Mouse (Mus musculus) G1E (cell line): ENCODE measurements around the gene Mroh2a.

ENCODE experiments used
- CTCF ChIP-seq: IDR thresholded peaks from 2 replicates; pipeline ENCODE4 v1.5.1; 2012; ENCODE audit warnings: low read depth, low read length, inconsistent platforms, mixed read lengths
- GATA1 ChIP-seq: IDR thresholded peaks from 2 replicates; pipeline ENCODE4 v1.6.1; 2012; ENCODE audit warnings: borderline replicate concordance, low read length, inconsistent platforms, mixed read lengths
- TAL1 ChIP-seq: conservative IDR thresholded peaks from 2 replicates; pipeline ENCODE4 v1.6.1; 2012; ENCODE audit warnings: low read depth, low read length, inconsistent platforms, mixed read lengths

GRCm38 (mm10) chr1:88240579-88240978 is 13.8 kb downstream of the Mroh2a start:
- TF ChIP-seq CTCF = no peak
- TF ChIP-seq GATA1 = no peak
- no peak for TF ChIP-seq TAL1
